Mouse (Mus musculus) ZHBTc4 (cell line): ENCODE results near the gene 1700042G07Rik.

Experiments used
- DNase-seq: peaks from one replicate; pipeline ENCODE4 v3.0.0-alpha.2; 2011; ENCODE audit warnings: low read depth, low spot score

Gene 1700042G07Rik

GRCm38 (mm10) chr4:116162142-116162541 lies 11.0 kb upstream of the 1700042G07Rik start:
- DNase-seq, result no peak

GRCm38 (mm10) chr4:116164759-116165554 lies 8.2 kb upstream of the 1700042G07Rik start:
- no peak for DNase-seq

GRCm38 (mm10) chr4:116165708-116166407 lies 7.3 kb upstream of the 1700042G07Rik start:
- DNase-seq, result no peak

GRCm38 (mm10) chr4:116167404-116167803 lies 5.8 kb upstream of the 1700042G07Rik start, which contains the start of gene Tspan1:
Gene Tspan1, minus strand, starts transcription at chr4:116167601.
- peak; percentile 46 for DNase-seq

- DNase-seq, result peak; percentile 50
These were observed 4.4 kb upstream of the 1700042G07Rik start for GRCm38 (mm10) chr4:116168617-116169352.

- no peak for DNase-seq
These were observed 3.9 kb upstream of the 1700042G07Rik start for GRCm38 (mm10) chr4:116169353-116169672.

- no peak for DNase-seq
These were observed 580 bp downstream of the 1700042G07Rik start for GRCm38 (mm10) chr4:116173752-116174151.

- no peak for DNase-seq
These were observed 1.4 kb downstream of the 1700042G07Rik start for GRCm38 (mm10) chr4:116174466-116175116.

GRCm38 (mm10) chr4:116175136-116175535 lies 2.0 kb downstream of the 1700042G07Rik start:
- DNase-seq, result no peak

- no peak for DNase-seq
These were observed 2.8 kb downstream of the 1700042G07Rik start for GRCm38 (mm10) chr4:116175711-116176542.

- DNase-seq, result no peak
These were observed 3.4 kb downstream of the 1700042G07Rik start for GRCm38 (mm10) chr4:116176543-116176988.

- peak; percentile 45 for DNase-seq
These were observed 4.0 kb downstream of the 1700042G07Rik start for GRCm38 (mm10) chr4:116177140-116177539.

GRCm38 (mm10) chr4:116182079-116182478 lies 8.9 kb downstream of the 1700042G07Rik start:
- peak; percentile 62 for DNase-seq

GRCm38 (mm10) chr4:116182745-116183144 lies 9.6 kb downstream of the 1700042G07Rik start:
- DNase-seq, result peak; percentile 84

- no peak for DNase-seq
These were observed 11.9 kb downstream of the 1700042G07Rik start for GRCm38 (mm10) chr4:116185083-116185482.

- DNase-seq, result no peak
These were observed 19.2 kb downstream of the 1700042G07Rik start for GRCm38 (mm10) chr4:116192286-116192835.

GRCm38 (mm10) chr4:116193583-116194383 lies 20.6 kb downstream of the 1700042G07Rik start:
- no peak for DNase-seq

- DNase-seq, result peak; percentile 49
These were observed 25.2 kb downstream of the 1700042G07Rik start for GRCm38 (mm10) chr4:116198422-116198821.

- DNase-seq, result no peak
These were observed 31.2 kb downstream of the 1700042G07Rik start for GRCm38 (mm10) chr4:116204422-116204821.
